Mouse (Mus musculus) kidney, adult 8-10 months (tissue): ENCODE results near the gene Fam219b.

Experiments
- DNase-seq, 2 experiments: peaks; one replicate each; pipeline ENCODE4 v3.0.0; 2022

Gene Fam219b

DNA sequence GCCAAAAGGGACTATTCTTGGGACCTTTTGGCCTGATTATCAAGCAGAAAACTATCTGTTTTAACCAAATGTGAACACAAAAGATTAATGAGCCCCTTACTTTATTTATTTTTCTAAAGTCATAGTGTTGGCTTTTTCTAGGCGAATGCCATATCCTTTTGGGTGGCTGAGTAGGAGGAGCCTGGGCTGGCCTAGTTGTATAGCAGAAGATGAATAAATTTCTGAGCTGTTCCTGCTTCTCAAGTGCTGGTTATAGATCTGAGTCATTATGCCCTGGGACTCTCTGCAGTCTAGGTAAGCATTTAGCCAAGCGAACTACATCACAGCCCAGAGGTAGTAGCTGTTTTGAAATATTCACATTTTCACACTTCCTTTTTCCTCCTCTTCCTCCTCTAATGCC lies 11.8 kb upstream of the Fam219b start:
- no peak for DNase-seq

DNA sequence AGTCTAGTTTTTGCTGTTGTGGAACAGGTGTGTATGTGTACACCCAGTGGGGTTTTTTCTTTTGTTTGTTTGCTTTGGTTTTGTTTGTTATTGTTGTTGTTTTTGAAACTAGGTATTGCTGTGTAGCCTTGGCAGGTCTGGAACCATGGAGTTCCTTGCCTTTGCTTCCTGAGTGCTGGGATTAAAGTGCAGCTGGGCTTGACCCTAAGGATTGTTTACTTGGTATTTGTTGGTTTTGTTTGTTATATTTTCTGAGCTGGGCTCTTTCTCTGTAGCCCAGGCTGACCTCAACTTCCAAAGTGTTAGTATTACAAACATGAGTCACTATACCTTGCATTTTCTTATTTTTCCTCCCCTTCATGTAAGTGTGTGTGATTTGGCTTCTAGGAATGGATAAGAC lies 10.9 kb upstream of the Fam219b start:
- DNase-seq: no peak

DNA sequence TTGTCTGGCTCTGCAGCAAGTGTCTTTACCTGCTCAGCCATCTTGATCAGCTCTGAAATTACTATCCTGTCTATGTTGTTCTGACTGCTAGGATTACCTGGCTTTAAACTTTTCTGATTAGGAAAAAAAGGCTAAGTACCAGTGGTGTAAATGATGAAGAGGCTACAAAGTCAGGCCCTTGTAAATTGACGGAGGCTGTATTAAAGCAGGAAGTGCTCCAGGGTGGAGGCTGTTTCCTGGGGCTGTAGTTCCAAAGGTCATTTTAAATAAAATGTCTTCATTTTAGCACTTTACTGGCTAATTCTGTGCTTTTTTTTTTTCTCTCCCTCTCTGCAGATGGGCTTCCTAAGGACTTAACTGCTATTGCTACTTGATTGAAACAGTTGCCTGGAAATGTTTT lies 5.4 kb upstream of the Fam219b start:
- no peak for DNase-seq

DNA sequence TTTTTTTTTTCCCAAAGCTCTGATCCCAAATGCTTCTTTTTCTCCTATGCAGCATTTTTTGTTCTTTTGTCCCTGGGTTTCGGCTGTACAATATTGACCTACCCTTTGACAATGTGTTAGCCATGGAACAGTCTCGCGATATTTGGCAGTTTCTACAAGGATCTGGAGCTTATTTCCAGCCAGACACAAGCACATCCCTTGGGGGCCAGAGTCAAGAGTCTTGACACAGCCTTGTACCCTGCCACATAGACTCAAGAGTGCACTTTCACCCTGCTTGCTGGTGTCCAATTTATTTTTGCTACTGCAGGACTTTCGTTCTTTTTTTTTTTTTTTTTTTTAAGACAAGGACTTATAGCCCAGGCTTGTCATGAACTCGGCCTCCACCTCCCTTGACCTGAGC lies 966 bp upstream of the Fam219b start:
- DNase-seq: no peak

DNA sequence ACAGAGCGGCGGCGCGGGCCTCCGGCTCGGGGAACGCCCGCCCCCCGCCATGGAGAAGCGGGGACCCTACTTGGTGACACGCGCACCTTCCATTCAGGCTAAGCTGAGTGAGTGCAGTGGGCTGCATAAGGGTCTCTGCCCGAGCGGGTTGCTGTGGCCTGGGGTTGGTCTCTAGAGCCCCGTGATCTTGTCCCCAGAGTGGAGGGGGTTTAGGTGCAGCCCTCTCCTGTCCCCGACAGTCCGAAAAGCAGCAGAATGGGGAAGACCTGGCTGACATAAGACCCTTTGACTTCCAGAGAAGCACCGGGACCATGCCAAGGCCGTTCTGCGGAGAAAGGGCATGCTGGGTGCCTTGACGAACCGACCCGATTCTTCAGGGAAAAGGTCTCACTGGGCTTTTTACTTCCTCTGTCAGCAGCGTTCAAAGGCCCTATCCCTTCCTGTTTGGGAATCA lies 427 bp downstream of the Fam219b start:
- no peak for DNase-seq

DNA sequence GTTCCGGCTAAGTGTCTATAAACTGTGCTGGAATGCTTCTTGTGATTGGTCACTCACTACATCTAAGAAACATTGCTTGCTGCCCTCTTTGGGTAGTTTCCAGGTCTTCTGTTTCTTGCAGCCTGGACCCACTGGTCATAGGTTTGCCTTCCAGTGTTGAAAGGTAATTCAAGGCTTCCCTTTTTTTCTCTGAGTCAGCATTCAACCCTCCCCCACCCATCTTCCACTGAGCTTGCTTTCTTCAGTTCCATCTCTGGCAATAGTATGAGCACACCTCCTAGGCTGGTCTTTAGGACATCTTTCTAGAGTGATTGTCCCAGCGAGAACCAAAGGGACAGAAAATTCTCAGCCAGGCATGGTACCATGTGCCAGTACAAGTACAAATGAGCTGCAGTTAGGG lies 2.2 kb downstream of the Fam219b start:
- DNase-seq: no peak

DNA sequence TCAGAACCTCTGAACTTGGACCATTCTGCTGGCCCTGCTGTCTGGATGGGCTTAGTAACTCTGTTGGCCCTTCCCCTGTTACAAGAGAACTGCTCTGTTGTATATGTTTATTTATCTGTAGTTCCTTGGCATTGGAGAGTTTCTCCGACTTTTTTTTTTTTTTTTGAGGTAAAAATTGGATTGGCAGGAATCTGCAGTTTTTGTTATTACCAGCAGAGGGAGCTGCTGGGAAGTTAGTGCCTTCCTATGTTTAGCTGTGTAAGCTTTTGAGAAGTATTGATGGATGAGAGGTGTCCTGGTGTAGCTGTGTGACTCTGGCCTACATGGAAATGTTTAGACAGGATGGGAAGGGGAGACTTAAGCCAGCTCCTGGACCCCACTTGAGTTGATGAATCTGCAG lies 4.0 kb downstream of the Fam219b start:
- DNase-seq: peak in 1 of 2 experiments; percentile 45

DNA sequence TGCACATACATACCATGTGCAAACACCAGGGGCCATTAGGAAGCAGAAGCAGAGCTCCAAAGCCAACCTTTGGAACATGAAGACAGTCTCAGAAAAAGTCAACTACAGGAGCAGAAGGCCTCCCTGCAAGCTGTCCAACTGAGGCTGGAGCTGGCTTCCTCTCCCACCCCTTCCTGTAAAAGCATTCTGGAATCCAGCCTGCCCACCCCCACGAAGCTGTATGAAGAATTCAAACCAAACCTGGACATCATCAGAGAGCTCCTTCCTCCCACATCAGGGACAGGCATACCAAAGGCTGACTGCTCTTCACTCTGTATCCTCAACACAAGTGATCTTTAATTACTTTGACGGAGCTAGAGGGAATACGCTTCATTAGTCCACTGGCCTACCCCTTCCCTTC lies 6.6 kb downstream of the Fam219b start:
- DNase-seq: no peak

DNA sequence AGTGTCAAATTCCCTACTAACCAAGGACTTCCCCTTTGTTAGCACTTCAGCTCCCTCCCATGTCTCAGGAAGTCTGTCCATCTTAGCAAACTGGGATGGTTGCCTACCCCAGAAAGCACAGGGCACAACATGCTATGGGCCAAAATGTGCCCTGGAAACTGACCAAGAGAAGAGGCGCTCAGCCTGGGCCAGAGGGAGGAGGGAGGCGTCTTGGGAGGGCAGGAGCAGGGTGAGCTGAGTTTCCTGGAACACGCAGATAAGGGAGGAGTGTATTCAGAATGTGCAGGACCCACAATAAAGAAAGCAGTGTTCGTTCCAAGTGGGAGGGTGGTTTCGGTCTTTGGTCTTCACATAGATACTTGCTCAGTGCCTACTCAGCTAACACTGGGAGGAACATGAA lies 10.0 kb downstream of the Fam219b start:
- peak in 1 of 2 experiments; percentile 39 for DNase-seq

DNA sequence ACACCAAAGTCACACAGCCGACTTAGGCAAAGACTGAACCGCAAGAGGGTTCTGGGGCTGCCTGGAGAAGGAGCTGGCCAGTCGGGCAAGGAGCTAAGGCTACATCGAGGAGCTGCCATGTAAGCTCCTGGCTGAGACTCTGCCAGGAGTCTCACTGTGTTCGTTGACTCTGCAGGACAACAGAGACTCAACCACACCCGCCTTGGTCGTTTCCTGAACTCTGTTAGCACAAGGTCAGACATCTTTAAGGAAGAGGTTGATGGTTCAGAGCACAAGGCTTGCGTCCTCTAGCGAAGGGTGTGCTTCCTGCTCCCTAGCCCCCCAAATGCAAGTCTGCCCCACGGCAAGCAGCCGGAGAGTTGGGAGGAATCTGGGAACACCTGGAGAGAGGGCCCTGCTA lies 10.5 kb downstream of the Fam219b start:
- DNase-seq: no peak

DNA sequence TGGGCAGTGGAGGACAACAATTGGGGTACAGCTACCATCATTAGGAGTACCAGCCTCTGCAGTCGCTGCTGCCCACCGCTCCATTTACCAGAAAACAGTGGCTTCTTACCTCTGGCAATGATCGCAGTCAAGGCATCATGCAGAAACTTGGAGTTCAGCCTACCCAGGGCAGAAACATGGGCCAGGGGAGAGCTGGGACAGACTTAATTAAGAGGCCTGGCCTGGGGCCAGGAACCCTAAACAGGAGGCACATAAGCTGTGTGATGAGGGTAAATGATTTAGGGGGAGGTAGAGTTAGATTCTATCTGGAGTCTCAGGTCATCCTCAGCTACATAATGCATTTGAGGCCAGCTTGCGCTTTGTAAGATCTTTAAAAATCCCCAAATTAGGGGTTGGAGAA lies 11.9 kb downstream of the Fam219b start:
- DNase-seq: no peak

DNA sequence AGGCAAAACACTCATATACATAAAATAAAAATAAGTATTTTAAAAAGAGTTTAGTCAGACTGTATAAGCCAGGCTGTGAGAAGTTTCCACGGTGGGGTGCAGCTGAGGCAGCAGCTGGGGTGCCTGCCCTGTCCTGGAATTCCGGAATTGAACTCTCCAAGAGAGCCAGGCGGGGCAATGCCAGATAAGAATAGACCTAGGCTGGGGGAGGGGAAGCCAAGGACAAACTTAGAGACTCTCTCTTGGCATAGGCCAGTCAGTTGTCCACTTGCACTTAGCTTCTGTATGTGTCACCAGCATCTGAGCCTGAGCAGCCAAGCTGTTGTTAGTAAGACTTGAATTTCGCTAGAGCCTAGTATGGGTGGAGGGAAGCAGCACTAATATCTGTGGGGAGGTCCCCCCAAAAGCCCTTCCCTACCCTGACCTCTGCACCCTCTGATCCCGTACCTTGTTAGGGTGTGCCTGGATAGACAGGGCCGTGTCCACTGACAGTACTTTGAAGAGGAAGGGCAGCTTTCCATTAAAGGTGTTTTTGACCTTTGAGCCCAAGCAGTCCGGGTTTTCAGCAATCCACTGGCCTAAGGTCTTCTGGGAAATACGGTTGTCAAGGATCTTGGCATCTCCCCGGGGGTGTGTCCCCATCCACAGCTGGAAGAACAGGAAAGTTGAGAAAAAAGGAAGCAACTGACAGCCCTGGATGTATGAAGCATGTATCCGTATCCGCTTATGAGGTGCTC lies 13.0 kb downstream of the Fam219b start:
- DNase-seq: peak; percentile 73 to 76

DNA sequence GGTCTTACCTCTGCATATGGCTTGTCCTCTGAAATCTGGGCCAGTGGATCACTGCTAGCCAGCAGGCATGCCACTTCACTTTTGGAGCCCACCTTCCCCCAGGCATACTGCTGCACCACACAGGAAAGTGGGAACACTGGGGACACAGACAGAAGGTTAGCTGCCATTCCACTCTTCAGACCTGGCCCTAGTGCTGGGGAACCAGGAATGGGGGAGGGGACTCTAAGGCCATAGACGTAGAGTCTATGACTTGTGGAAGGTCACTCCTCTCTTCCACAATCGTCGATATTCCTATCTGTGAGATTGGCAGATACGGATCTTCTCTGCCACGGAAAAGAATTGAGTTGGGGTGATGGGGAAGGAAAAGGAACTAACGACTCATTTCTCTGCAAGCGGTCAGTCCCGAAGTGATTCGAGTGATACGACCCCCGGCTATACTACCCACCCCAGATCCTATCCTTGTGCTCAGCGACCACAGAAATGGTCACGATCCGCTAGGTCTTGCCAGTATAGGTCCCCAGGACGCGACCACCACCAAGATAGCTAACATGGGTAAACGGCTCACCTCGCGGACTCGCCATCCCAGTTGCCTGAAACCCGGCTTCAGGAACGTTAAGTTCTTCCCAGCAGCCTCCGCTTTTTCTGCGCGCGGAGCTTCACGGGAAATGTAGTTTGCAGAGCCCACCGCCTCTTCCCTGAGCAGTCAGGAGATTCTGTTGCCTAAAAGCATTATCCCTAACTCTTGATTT lies 15.0 kb downstream of the Fam219b start, which contains the start of gene Mpi:
Mpi (minus strand) TSS at position 625 of the 749 bp plus-strand sequence.
- peak; percentile 54 to 71 for DNase-seq

DNA sequence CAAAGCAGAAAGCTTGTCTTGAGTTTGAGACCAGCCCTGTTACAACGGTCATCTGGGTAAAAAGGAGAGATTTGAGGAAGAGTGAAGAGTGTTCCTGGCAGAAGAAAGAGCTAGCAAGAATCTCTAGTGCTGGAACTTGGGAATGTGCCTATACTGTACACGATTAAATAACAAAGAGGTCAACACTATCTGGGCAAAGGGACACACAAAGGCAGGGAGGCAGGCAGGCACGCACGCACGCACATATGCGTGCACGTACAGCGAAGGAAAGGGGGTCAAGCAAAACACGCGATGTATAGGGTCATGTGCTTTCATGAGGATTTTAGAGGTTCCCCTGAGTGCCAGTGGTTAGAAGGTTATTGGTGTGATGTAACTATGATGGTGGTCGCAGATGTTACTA lies 15.8 kb downstream of the Fam219b start:
- DNase-seq: no peak

DNA sequence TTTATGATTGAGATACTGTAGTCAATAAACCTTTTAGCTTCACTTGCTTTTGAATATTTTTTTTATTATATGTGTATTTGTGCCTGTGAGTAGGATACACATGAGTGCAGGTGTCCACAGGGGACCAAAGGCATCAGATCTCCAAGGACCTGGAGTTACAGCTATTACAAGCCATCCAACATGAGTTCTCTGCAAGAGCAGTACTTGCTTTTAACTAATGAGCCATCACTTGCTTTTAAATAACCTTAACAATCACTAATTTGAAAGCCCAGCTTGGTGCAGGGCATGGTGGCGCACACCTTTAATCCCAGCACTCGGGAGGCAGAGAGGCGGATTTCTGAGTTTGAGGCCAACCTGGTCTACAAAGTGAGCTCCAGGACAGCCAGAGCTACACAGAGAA lies 17.4 kb downstream of the Fam219b start:
- no peak for DNase-seq

DNA sequence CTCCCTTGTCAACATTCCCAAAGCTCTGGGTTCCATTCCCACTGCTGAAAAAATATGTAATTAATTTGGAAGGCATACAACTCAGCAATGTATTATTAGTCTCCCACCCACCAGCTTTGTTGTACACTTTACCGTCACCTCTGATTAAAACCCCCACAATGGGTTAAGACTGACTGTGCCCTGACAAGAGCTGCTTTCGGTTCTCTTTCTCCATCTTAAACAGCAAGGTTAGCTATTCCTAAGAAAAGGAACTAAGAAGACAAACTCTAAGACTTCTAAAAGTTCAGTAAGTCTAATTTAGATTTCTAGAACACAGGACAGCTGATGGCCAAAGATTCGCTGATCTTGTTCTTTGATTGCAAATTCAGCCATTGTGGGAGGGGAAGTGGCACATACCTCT lies 19.9 kb downstream of the Fam219b start:
- no peak for DNase-seq

DNA sequence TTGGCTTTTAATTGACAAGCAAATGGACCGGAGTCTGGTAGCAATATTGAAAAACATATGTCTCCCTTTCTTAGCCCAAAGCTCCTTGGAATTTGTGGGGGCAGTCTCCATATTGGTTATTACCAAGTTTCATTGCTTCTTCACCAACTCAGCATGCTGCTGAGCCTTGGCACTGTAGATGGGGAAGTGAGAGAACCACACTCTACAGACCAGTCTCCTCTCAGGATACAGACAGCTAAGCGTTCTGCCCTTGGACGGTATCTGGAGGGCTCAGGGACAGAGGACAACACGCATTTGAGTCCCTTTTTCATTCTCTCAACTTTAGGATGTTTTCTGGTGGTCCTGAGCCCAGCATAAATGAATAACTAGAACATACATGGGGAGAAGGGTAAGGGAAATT lies 21.3 kb downstream of the Fam219b start:
- no peak for DNase-seq

DNA sequence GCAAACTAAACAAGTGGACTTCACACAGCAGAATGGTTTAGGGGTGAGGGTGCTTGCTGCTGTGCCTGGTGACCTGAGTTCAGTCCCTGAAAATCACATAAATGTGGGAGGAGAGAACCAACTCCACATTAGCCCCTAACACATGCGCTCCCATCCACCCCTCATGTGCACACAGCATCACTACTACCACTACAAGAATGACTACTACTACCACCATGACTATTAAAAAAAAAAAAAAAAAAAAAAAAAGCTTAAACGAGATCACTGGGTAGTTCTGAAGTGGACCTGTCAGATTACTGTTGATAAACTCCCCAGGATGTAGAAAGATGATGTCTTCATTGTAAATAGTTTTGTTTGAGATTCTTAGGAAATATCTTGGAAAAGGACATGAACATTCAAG lies 22.2 kb downstream of the Fam219b start:
- no peak for DNase-seq

DNA sequence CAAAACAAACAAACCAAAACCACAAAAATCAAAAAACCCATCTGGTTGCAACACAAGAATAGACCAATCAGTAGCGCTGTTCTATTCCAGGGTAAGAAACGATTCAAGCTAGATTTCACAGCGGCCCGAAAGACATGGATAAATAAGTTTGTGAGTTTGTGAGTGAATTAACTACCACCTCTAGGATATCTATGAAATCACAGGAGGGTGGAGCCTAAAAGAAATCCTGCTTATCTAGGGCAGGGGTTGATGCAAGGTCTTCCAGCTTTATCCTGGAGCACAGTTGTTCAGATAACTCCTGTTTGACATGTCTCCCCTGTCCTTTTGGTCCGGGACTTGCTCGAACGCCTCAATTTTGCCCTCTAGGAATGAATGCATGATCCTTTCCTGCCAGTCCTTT lies 22.9 kb downstream of the Fam219b start:
- no peak for DNase-seq

DNA sequence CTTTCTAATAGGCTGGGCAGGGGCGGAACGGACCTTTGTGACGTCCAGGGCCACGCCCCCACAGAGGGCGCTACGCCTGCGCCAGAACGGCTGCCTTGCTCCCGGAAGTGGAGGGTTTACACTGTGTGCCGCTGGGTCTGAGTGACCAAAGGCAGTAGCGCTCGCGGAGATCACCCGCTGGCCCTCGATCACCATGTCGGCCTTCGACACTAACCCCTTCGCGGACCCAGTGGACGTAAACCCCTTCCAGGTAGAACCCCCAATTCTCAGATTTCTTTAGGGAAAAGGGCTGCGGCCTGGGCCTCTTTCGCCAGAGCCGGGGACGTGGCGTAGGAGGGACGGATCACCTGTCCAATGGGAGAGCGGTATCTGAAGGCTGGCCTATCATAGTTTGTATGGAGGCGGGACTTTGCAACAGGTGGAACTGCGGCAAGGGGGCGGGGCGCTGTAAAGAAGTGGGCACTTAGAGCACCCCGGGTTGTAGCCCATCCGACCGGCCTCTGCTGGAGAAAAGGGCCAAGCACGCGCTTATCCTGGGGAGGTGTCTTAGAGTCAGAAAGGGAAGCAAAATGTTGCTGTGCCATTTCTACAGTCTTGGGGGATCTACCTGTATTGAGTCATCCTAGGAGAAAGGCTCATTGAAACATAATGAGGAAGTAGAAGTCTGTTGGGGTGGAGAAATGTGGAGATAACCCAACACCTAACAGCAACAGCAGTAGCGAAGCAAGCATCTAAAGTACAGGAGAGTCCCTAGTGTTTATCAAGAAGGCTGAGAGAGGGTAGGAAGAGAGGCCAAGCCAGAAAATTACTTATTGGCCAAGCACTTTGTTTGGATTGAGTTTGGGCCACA lies 23.8 kb downstream of the Fam219b start, which contains the start of gene Scamp2:
Scamp2 (plus strand) TSS at position 83 of the 850 bp plus-strand sequence.
- DNase-seq: peak; percentile 94 to 96

DNA sequence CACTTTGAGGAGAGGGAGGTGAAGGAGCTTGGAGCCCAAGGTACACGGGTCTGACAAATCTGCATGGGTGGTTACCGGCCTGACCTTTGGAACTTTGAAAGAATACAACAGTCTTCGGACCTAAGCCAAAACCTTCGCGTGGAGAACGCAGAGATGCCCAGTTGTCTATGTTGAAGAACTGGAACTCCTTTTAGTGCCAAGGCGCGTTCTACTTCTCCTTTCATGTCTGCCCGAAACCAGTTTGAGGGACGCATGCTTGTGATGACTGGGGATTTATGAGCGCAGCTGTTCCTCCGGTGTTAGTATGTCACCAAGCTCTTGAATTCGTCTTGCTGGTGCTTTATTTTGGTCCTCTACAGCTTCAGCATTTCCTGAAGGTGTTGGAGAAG lies 24.4 kb downstream of the Fam219b start:
- peak; percentile 74 to 81 for DNase-seq

DNA sequence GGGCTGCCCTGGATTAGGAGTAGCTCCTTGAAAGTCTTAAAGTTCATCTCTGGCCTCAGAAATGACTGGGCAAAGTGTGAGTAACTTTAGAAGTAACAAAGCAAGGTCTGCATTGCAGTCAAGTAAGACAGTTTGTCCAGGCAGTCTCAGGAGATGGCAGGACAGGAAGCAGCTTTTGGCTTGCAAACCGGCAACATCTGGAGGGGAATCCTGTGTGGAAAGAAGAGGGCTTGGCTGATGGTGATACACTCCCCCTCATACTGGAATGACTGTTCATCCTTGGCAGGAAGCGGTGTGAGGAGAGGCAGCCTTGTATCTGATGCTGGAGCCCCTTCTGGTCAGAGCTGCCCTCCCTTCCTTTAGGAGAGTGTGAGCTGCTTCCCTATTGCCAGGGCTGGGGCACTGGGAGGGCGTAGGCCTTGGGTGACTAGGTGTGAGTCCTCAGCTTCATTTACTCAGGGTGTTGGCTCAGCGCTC lies 25.6 kb downstream of the Fam219b start:
- DNase-seq: peak; percentile 53 to 68

DNA sequence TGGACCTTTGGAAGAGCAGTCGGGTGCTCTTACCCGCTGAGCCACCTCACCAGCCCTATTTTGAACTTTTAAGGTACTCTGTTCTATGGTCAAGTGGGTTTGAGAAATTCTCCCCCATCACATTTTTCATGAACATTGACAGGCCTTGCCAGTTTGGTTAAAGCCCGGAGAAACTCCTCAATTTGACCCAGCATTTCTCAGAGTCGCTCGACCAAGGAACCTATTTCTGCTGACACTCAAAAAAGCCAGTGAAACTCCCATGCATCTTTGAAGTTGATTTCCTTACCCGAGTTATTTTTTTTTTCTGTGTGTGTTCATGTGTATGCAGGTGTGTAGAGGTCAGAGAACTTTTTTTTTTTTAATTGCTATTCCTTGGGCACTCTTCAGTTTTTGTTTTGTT lies 27.3 kb downstream of the Fam219b start:
- peak; percentile 61 to 87 for DNase-seq
